Mouse (Mus musculus): ENCODE results near the gene Matn4. TPM values are rescaled to one million over a fixed set of nuclear protein-coding genes. Genes with fewer than 3 reads are reported as not detected.

The Matn4 gene
- polyA plus RNA-seq, 2 experiments, result 30.2 to 362 TPM

GRCm38 (mm10) chr2:164404082-164404990 is 624 bp downstream of the Matn4 start:
- H3K9ac ChIP-seq (ENCODE audit: low read depth, low read length, severe bottlenecking), result peak overlapping the region; percentile 62
- DNase-seq (ENCODE audit: low spot score), result peak; percentile 23

GRCm38 (mm10) chr2:164403396-164404081 is 1.4 kb downstream of the Matn4 start:
- 9% methylated on average over 14 of the region's 14 CpGs for WGBS
- peaks cover 6% of the 10 kb centered on the region for H3K36me3 ChIP-seq (ENCODE audit: control insufficient read depth, insufficient read depth, low read length)
- no peak for TF ChIP-seq POLR2A (IDR thresholded peaks at IDR 0.05; ENCODE audit: borderline replicate concordance, extremely low read depth, insufficient read depth, insufficient read length)
- peak overlapping the region; percentile 79 for H3K27ac ChIP-seq (replicated peaks; ENCODE audit: low read depth, low read length)
- DNase-seq (ENCODE audit: low spot score) (peak; percentile 24), ATAC-seq (ENCODE audit: low FRiP score, low read depth) (peak; percentile 16; the same call in 1 of the 2 replicates)
- H3K4me3 ChIP-seq (replicated peaks; ENCODE audit: low read length), result peak overlapping the region; percentile 42
- H3K4me1 ChIP-seq (ENCODE audit: control insufficient read depth, insufficient read depth, low read length), result peaks cover 30% of the 10 kb centered on the region
- H3K27me3 ChIP-seq (ENCODE audit: control insufficient read depth, insufficient read depth, low read length), result peaks cover 88% of the 10 kb centered on the region
- H3K9ac ChIP-seq (ENCODE audit: low read depth, low read length, severe bottlenecking), result peak overlapping the region; percentile 62
- H3K9me3 ChIP-seq (ENCODE audit: control insufficient read depth, low read length), result no peaks in the 10 kb centered on the region
- H3K4me2 ChIP-seq (replicated peaks; ENCODE audit: low read depth, low read length, severe bottlenecking), result peak overlapping the region; percentile 71

More at GRCm38 (mm10) chr2:164404082-164404990, 624 bp downstream of the Matn4 start:
- H3K4me2 ChIP-seq (replicated peaks; ENCODE audit: low read depth, low read length, severe bottlenecking), result peak overlapping the region; percentile 71
- TF ChIP-seq POLR2A (IDR thresholded peaks at IDR 0.05; ENCODE audit: borderline replicate concordance, extremely low read depth, insufficient read depth, insufficient read length), result no peak
- peak overlapping the region; percentile 42 for H3K4me3 ChIP-seq (replicated peaks; ENCODE audit: low read length)
- peak; percentile 47 for ATAC-seq (ENCODE audit: low FRiP score, low read depth)
- peak overlapping the region; percentile 79 for H3K27ac ChIP-seq (replicated peaks; ENCODE audit: low read depth, low read length)
- peaks cover 6% of the 10 kb centered on the region for H3K36me3 ChIP-seq (ENCODE audit: control insufficient read depth, insufficient read depth, low read length)
- peaks cover 92% of the 10 kb centered on the region for H3K27me3 ChIP-seq (ENCODE audit: control insufficient read depth, insufficient read depth, low read length)
- no peaks in the 10 kb centered on the region for H3K9me3 ChIP-seq (ENCODE audit: control insufficient read depth, low read length)
- WGBS, result 2% methylated on average over 40 of the region's 49 CpGs
- H3K4me1 ChIP-seq (ENCODE audit: control insufficient read depth, insufficient read depth, low read length), result peaks cover 30% of the 10 kb centered on the region

DNA sequence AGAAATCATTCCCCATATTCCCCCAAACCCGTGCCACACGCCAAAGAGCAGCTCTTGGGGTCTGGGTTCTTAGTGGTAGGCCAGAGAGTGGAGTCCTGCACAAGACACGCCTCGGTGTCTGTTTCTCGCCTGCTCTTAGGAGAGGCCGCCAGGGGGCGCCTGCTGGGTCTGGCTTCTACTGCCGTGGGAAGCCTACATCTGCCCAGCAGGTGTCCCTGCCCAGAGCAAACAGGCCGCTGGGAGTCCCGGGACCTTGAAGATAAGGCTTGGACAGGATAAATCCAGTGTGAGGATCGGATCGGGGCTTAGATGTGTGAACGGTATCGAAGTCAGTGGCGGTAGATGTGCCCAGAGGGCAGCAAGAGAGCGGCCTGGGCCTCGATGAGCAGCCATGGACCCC is 2.1 kb downstream of the Matn4 start, which contains the start of gene Rbpjl:
TSS of gene Rbpjl (plus strand) at position 236 of the 400 bp plus-strand sequence.
- TF ChIP-seq POLR2A (IDR thresholded peaks at IDR 0.05; ENCODE audit: borderline replicate concordance, extremely low read depth, insufficient read depth, insufficient read length), result no peak
- H3K9ac ChIP-seq (ENCODE audit: low read depth, low read length, severe bottlenecking), result peak within 1 kb of the TSS; percentile 62
- H3K27me3 ChIP-seq (ENCODE audit: control insufficient read depth, insufficient read depth, low read length), result peaks cover 82% of the 10 kb centered on the region
- DNase-seq (ENCODE audit: low spot score) (peak; percentile 86), ATAC-seq (ENCODE audit: low FRiP score, low read depth) (peak; percentile 45; the same call in 1 of the 2 replicates)
- peaks cover 30% of the 10 kb centered on the region for H3K4me1 ChIP-seq (ENCODE audit: control insufficient read depth, insufficient read depth, low read length)
- H3K27ac ChIP-seq (replicated peaks; ENCODE audit: low read depth, low read length), result peak within 1 kb of the TSS; percentile 79
- 5% methylated on average over 17 of the region's 17 CpGs for WGBS
- no peaks in the 10 kb centered on the region for H3K9me3 ChIP-seq (ENCODE audit: control insufficient read depth, low read length)
- H3K36me3 ChIP-seq (ENCODE audit: control insufficient read depth, insufficient read depth, low read length), result peaks cover 6% of the 10 kb centered on the region
- H3K4me2 ChIP-seq (replicated peaks; ENCODE audit: low read depth, low read length, severe bottlenecking), result peak within 1 kb of the TSS; percentile 71
- peak within 1 kb of the TSS; percentile 42 for H3K4me3 ChIP-seq (replicated peaks; ENCODE audit: low read length)

DNA sequence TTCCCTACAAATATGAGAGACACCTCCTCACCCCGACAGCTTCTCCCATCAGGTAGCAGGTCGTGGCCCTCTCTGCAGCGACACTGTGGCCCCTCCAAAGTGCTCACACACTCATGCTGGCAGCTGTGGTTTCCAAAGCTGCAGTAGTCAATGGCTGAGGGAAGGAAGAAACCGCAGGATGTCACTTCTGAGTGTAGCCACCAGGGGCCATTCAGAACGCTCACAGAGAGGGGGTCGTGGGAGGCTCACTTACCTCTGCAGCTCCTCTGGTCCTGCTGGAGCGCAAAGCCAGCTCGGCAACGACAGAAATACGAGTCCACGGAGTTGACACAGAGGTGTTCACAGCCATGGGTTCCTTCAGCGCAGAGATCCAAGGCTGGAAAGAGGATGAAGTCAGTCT is 8.0 kb downstream of the Matn4 start:
- ATAC-seq (ENCODE audit: low FRiP score, low read depth) (no peak), DNase-seq (ENCODE audit: low spot score) (no peak)
- no peak for TF ChIP-seq POLR2A (IDR thresholded peaks at IDR 0.05; ENCODE audit: borderline replicate concordance, extremely low read depth, insufficient read depth, insufficient read length)
- Histone ChIP-seq H3K27me3 (ENCODE audit: control insufficient read depth, insufficient read depth, low read length) (peaks cover 29% of the 10 kb centered on the region), H3K4me2 (replicated peaks; ENCODE audit: low read depth, low read length, severe bottlenecking) (no peak overlapping the region), H3K4me1 (ENCODE audit: control insufficient read depth, insufficient read depth, low read length) (peaks cover 10% of the 10 kb centered on the region), H3K4me3 (replicated peaks; ENCODE audit: low read length) (no peak overlapping the region), H3K9ac (ENCODE audit: low read depth, low read length, severe bottlenecking) (no peak overlapping the region), H3K36me3 (ENCODE audit: control insufficient read depth, insufficient read depth, low read length) (peaks cover 21% of the 10 kb centered on the region), H3K27ac (replicated peaks; ENCODE audit: low read depth, low read length) (no peak overlapping the region), H3K9me3 (ENCODE audit: control insufficient read depth, low read length) (peaks cover 6% of the 10 kb centered on the region; the same call in 1 of the 2 replicates)
- 70% methylated on average over 12 of the region's 12 CpGs for WGBS

GRCm38 (mm10) chr2:164396076-164396475 is 8.9 kb downstream of the Matn4 start:
- Histone ChIP-seq H3K4me2 (replicated peaks; ENCODE audit: low read depth, low read length, severe bottlenecking) (no peak overlapping the region), H3K27ac (replicated peaks; ENCODE audit: low read depth, low read length) (no peak overlapping the region), H3K9ac (ENCODE audit: low read depth, low read length, severe bottlenecking) (no peak overlapping the region), H3K27me3 (ENCODE audit: control insufficient read depth, insufficient read depth, low read length) (peaks cover 21% of the 10 kb centered on the region; the same call in 1 of the 2 replicates), H3K4me3 (replicated peaks; ENCODE audit: low read length) (no peak overlapping the region), H3K9me3 (ENCODE audit: control insufficient read depth, low read length) (peaks cover 10% of the 10 kb centered on the region; the same call in 1 of the 2 replicates), H3K36me3 (ENCODE audit: control insufficient read depth, insufficient read depth, low read length) (peaks cover 26% of the 10 kb centered on the region), H3K4me1 (ENCODE audit: control insufficient read depth, insufficient read depth, low read length) (peaks cover 5% of the 10 kb centered on the region; the same call in 1 of the 2 replicates)
- TF ChIP-seq POLR2A (IDR thresholded peaks at IDR 0.05; ENCODE audit: borderline replicate concordance, extremely low read depth, insufficient read depth, insufficient read length), result no peak
- no peak for DNase-seq (ENCODE audit: low spot score)
- WGBS, result 90% methylated on average over 7 of the region's 7 CpGs
- ATAC-seq (ENCODE audit: low FRiP score, low read depth), result no peak

All from limb, embryonic 14.5 days (tissue).